Mouse (Mus musculus) kidney, adult 2 months (tissue): ENCODE data around the gene Epha3. TPM values are rescaled to one million over a fixed set of nuclear protein-coding genes. Genes with fewer than 3 reads are reported as not detected.

Source experiments
- DNase-seq: peaks from one replicate; pipeline ENCODE4 v3.0.0; 2021
- H3K27ac ChIP-seq: fragments of 200-500 bp; 2 replicates; pipeline ENCODE4 v1.5.1; 2012; ENCODE audit warnings: low read depth, low read length, control low read depth, inconsistent platforms; ENCODE audit not compliant: insufficient read depth
- H3K27me3 ChIP-seq: fragments of 200-500 bp; replicated peaks from 2 replicates; pipeline ENCODE4 v1.6.1; 2012; ENCODE audit warnings: mild to moderate bottlenecking, moderate library complexity, low read length, inconsistent platforms; ENCODE audit not compliant: control insufficient read depth, insufficient read depth
- H3K36me3 ChIP-seq: fragments of 200-500 bp; 2 replicates; pipeline ENCODE4 v1.6.1; 2012; ENCODE audit warnings: mild to moderate bottlenecking, moderate library complexity, low read length, inconsistent platforms; ENCODE audit not compliant: control insufficient read depth, insufficient read depth
- H3K4me1 ChIP-seq: fragments of 200-500 bp; 2 replicates; pipeline ENCODE4 v1.6.1; 2011; ENCODE audit warnings: low read length; ENCODE audit not compliant: control insufficient read depth, insufficient read depth
- H3K4me3 ChIP-seq: fragments of 200-500 bp; 2 replicates; pipeline ENCODE4 v1.5.1; 2011; ENCODE audit warnings: mild to moderate bottlenecking, low read depth, low read length, control low read depth; ENCODE audit not compliant: insufficient read depth
- CTCF ChIP-seq: fragments of 200-500 bp; conservative IDR thresholded peaks from 2 replicates; pipeline ENCODE4 v1.5.1; 2011; ENCODE audit warnings: low read depth, mild to moderate bottlenecking, control low read depth, low read length, moderate library complexity, mixed read lengths; ENCODE audit not compliant: insufficient read depth, insufficient read length
- POLR2A ChIP-seq: fragments of 200-500 bp; IDR thresholded peaks from one replicate; pipeline ENCODE4 v1.6.1; 2011; ENCODE audit warnings: low read depth, low read length, control low read depth
- WGBS: fragments of 180-500 bp; shearing (Covaris S2); methylation state at CpG from one replicate; pipeline ENCODE4 v1.1.7; 2018; 5-methylcytosine and 5-hydroxymethylcytosine counted together
- polyA plus RNA-seq: library from polyadenylated mRNA; depleted of rRNA; stranded (reverse); fragments of >200 nt; gene quantifications from 2 replicates; pipeline ENCODE4 v1.2.3, GENCODE M21; 2012

Epha3 gene
- polyA plus RNA-seq, 1 experiment: 0.53 TPM

DNA sequence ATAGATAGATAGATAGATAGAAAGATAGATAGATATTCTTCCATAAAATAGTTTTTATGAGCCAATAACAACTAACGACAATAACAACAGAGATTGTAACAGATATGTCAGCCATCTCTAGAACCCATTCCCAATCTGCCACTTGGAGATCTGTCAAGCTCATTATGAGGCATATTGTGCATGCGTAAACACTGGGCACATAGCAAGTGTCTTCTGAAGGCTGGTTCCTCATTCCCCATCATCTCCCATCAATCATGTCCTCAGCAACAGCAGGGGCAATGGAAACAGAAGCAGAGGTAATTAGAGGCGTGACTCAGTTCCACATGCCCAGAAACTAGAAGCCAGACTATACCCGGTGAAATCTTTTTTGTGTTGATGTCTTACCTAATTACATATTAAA lies 102.8 kb downstream of the Epha3 start:
- H3K27ac ChIP-seq: no peak overlapping the region
- H3K27me3 ChIP-seq: no peaks in the 10 kb centered on the region
- no peaks in the 10 kb centered on the region for H3K4me1 ChIP-seq
- WGBS: 83% methylated on average over 4 of the region's 4 CpGs
- TF ChIP-seq POLR2A (no peak), CTCF (no peak)
- no peak overlapping the region for H3K4me3 ChIP-seq
- no peaks in the 10 kb centered on the region for H3K36me3 ChIP-seq
- DNase-seq: no peak

GRCm38 (mm10) chr16:63760112-63760511 lies 103.9 kb downstream of the Epha3 start:
- TF ChIP-seq CTCF: no peak
- TF ChIP-seq POLR2A: no peak
- H3K36me3 ChIP-seq: no peaks in the 10 kb centered on the region
- DNase-seq: no peak
- no peaks in the 10 kb centered on the region for H3K27me3 ChIP-seq
- no peaks in the 10 kb centered on the region for H3K4me1 ChIP-seq
- no peak overlapping the region for H3K27ac ChIP-seq
- WGBS: 45% methylated on average over 2 of the region's 2 CpGs
- H3K4me3 ChIP-seq: no peak overlapping the region

DNA sequence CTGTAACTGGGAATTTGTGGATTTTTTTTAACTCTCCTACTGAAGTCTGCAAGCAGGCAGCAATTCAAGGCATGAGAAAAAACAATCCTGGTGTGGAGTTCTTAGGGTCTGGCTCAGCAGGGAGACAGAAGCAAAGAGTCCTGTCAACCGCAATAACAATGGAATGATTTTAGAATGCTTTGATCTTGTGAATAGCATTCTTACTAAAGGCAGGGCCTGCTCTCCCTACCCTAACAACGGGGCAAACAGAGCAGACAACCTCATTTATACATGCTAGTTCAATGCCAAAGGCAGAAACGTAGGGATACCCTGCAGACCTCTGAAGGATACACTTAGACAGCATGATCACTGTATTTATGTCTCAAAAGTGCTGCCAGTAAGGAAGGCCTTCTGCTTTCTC lies 110.9 kb downstream of the Epha3 start:
- WGBS: 26% methylated on average over 3 of the region's 3 CpGs
- Histone ChIP-seq H3K27me3 (no peaks in the 10 kb centered on the region), H3K4me3 (no peak overlapping the region), H3K27ac (no peak overlapping the region), H3K4me1 (no peaks in the 10 kb centered on the region), H3K36me3 (no peaks in the 10 kb centered on the region)
- DNase-seq: no peak
- TF ChIP-seq POLR2A (no peak), CTCF (no peak)

- H3K4me3 ChIP-seq: no peak overlapping the region
- DNase-seq: no peak
- WGBS: 39% methylated on average over 2 of the region's 2 CpGs
- no peak for TF ChIP-seq POLR2A
- no peak for TF ChIP-seq CTCF
- no peaks in the 10 kb centered on the region for H3K27me3 ChIP-seq
- H3K4me1 ChIP-seq: no peaks in the 10 kb centered on the region
- no peaks in the 10 kb centered on the region for H3K36me3 ChIP-seq
- H3K27ac ChIP-seq: no peak overlapping the region
Measured at GRCm38 (mm10) chr16:63747817-63748216, 116.2 kb downstream of the Epha3 start.

DNA sequence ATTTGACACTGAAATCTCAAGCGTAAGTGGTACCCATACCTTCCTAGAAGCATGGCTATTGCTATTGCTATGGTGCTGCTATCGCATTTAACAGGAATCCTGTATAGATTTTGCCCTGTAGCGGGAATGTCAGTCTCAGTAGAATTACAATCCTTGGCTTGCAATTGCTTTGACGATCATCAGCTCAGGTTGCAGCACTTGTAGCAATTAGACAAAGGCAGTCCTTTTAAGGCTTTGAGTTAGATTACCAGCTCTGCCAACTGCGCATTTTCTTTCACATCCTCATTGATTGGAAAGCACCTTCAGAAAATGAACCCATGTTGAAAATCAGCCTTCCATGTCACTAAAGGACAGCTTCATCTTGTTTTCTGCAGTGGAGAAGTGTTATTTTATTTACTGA lies 118.5 kb downstream of the Epha3 start:
- Histone ChIP-seq H3K27me3 (no peaks in the 10 kb centered on the region), H3K36me3 (no peaks in the 10 kb centered on the region), H3K4me3 (no peak overlapping the region), H3K4me1 (no peaks in the 10 kb centered on the region), H3K27ac (no peak overlapping the region)
- TF ChIP-seq POLR2A: no peak
- no peak for TF ChIP-seq CTCF
- no peak for DNase-seq
- WGBS: 46% methylated on average over 5 of the region's 5 CpGs

- Histone ChIP-seq H3K27me3 (no peaks in the 10 kb centered on the region), H3K4me1 (no peaks in the 10 kb centered on the region), H3K36me3 (no peaks in the 10 kb centered on the region), H3K4me3 (no peak overlapping the region), H3K27ac (no peak overlapping the region)
- DNase-seq: no peak
- TF ChIP-seq POLR2A (no peak), CTCF (no peak)
- 79% methylated on average over 9 of the region's 9 CpGs for WGBS
Measured at GRCm38 (mm10) chr16:63743208-63743854, 120.6 kb downstream of the Epha3 start.

DNA sequence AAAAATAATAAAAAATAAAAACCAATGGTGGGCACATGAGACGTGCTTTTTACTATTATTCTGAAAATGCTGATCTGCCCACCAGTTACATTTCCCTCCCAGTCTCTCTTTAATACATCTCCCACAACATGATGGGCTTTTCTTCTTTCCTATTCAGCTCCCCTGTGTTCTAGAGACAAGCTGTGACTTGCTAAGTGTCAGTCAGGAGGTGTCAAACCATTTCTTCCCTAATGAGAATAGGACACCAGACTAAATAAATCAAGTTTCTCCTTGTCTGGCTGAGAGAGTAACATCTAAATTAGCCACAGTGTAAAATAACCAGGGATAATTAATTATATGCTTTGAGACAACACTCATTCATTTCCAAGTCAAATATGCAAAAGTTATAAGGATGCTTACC lies 144.7 kb downstream of the Epha3 start:
- H3K36me3 ChIP-seq: no peaks in the 10 kb centered on the region
- WGBS: 76% methylated on average over 1 of the region's 1 CpGs
- DNase-seq: no peak
- H3K4me1 ChIP-seq: no peaks in the 10 kb centered on the region
- no peak overlapping the region for H3K4me3 ChIP-seq
- no peak for TF ChIP-seq CTCF
- TF ChIP-seq POLR2A: no peak
- H3K27me3 ChIP-seq: no peaks in the 10 kb centered on the region
- no peak overlapping the region for H3K27ac ChIP-seq
